Mouse (Mus musculus) gastrocnemius, postnatal 14 days (tissue): ENCODE measurements around the gene Sorcs3. TPM values are rescaled to one million over a fixed set of nuclear protein-coding genes. Genes with fewer than 3 reads are reported as not detected.

Experiments
- DNase-seq: peaks from one replicate; pipeline ENCODE4 v3.0.0; 2021; ENCODE audit warnings: mixed read lengths
- intact Hi-C: fragments of 180-260 bp; cut with DNase I; formaldehyde crosslinking; loops from one replicate; pipeline ENCODE4 v1.15.1; 2025; ENCODE audit warnings: low total_unique reads
- total RNA-seq, 2 experiments: library from RNA; stranded (reverse); gene quantifications; 2 replicates each; pipeline ENCODE4 v1.2.3; 2021

Gene Sorcs3
- total RNA-seq, 2 experiments from 2014 or later = not detected

- intact Hi-C loops = no loop called here
- DNase-seq = no peak
Measured at GRCm38 (mm10) chr19:48471927-48472326, 266.1 kb downstream of the Sorcs3 start.

GRCm38 (mm10) chr19:48475784-48476410 is 270.1 kb downstream of the Sorcs3 start:
- intact Hi-C loops = no loop called here
- DNase-seq = no peak

GRCm38 (mm10) chr19:48478864-48479263 is 273.0 kb downstream of the Sorcs3 start:
- no peak for DNase-seq
- intact Hi-C loops = no loop called here

- DNase-seq = no peak
- intact Hi-C loops = no loop called here
Measured at GRCm38 (mm10) chr19:48482946-48483345, 277.1 kb downstream of the Sorcs3 start.

GRCm38 (mm10) chr19:48491111-48491510 is 285.3 kb downstream of the Sorcs3 start:
- DNase-seq = no peak
- intact Hi-C loops = no loop called here

- intact Hi-C loops = no loop called here
- DNase-seq = no peak
Measured at GRCm38 (mm10) chr19:48503896-48504620, 298.2 kb downstream of the Sorcs3 start.

GRCm38 (mm10) chr19:48523803-48524202 is 318.0 kb downstream of the Sorcs3 start:
- intact Hi-C loops = no loop called here
- DNase-seq = no peak

- intact Hi-C loops = no loop called here
- no peak for DNase-seq
Measured at GRCm38 (mm10) chr19:48524527-48525214, 318.8 kb downstream of the Sorcs3 start.

GRCm38 (mm10) chr19:48533582-48533981 is 327.8 kb downstream of the Sorcs3 start:
- intact Hi-C loops = no loop called here

GRCm38 (mm10) chr19:48544294-48544693 is 338.5 kb downstream of the Sorcs3 start:
- intact Hi-C loops = no loop called here

More at GRCm38 (mm10) chr19:48533582-48533981, 327.8 kb downstream of the Sorcs3 start:
- DNase-seq = no peak

GRCm38 (mm10) chr19:48545421-48546132 is 339.8 kb downstream of the Sorcs3 start:
- intact Hi-C loops = no loop called here
- no peak for DNase-seq

More at GRCm38 (mm10) chr19:48544294-48544693, 338.5 kb downstream of the Sorcs3 start:
- DNase-seq = no peak

- intact Hi-C loops = no loop called here
- no peak for DNase-seq
Measured at GRCm38 (mm10) chr19:48546133-48546448, 340.3 kb downstream of the Sorcs3 start.

- DNase-seq = no peak
- intact Hi-C loops = no loop called here
Measured at GRCm38 (mm10) chr19:48548143-48548881, 342.5 kb downstream of the Sorcs3 start.

- DNase-seq = no peak
- intact Hi-C loops = no loop called here
Measured at GRCm38 (mm10) chr19:48559432-48559831, 353.6 kb downstream of the Sorcs3 start.

- no peak for DNase-seq
- intact Hi-C loops = no loop called here
Measured at GRCm38 (mm10) chr19:48575736-48576135, 369.9 kb downstream of the Sorcs3 start.

GRCm38 (mm10) chr19:48577169-48577568 is 371.3 kb downstream of the Sorcs3 start:
- no peak for DNase-seq
- intact Hi-C loops = no loop called here

GRCm38 (mm10) chr19:48584938-48585560 is 379.2 kb downstream of the Sorcs3 start:
- intact Hi-C loops = loop anchor here (5.0 kb wide), 1 partner anchor 167 kb away; no protein-coding TSS in a partner anchor
- no peak for DNase-seq

- intact Hi-C loops = no loop called here
Measured at GRCm38 (mm10) chr19:48616951-48617350, 411.1 kb downstream of the Sorcs3 start.

More at GRCm38 (mm10) chr19:48616951-48617350, 411.1 kb downstream of the Sorcs3 start:
- DNase-seq = no peak
